Mouse (Mus musculus) hindbrain, postnatal 0 days (tissue): ENCODE measurements at regions not wholly inside any gene's neighbourhood (a gene's known extent, or its start where the extent isn't known, plus 50 kb on each side); places are given as distances from the start of the nearest gene placed in this dataset.

Source experiments
- ATAC-seq: fragments of 200-750 bp; cut with Nextera tagmentation; 2 replicates; pipeline ENCODE4 v1.8.0; 2017; ENCODE audit warnings: mild to moderate bottlenecking, moderate TSS enrichment, moderate library complexity
- DNase-seq: peaks from one replicate; pipeline ENCODE4 v3.0.0-alpha.2; 2015; ENCODE audit warnings: low spot score
- H3K27ac ChIP-seq: fragments of 300-500 bp; sonication (generic); 2 replicates; pipeline ENCODE4 v1.5.1; 2014; ENCODE audit warnings: mild to moderate bottlenecking
- H3K27me3 ChIP-seq: fragments of 300-500 bp; sonication (generic); 2 replicates; pipeline ENCODE4 v1.6.1; 2014; ENCODE audit warnings: low read length, mixed read lengths; ENCODE audit not compliant: insufficient read depth
- H3K36me3 ChIP-seq: fragments of 300-500 bp; sonication (generic); 2 replicates; pipeline ENCODE4 v1.6.1; 2014; ENCODE audit warnings: low read length, mixed read lengths; ENCODE audit not compliant: insufficient read depth
- H3K4me1 ChIP-seq: fragments of 300-500 bp; sonication (generic); 2 replicates; pipeline ENCODE4 v1.6.1; 2014; ENCODE audit warnings: antibody characterized with exemption, low read length, mixed read lengths; ENCODE audit not compliant: insufficient read depth
- H3K4me2 ChIP-seq: fragments of 300-500 bp; sonication (generic); 2 replicates; pipeline ENCODE4 v1.6.1; 2014; ENCODE audit warnings: low read depth, mild to moderate bottlenecking, low read length, moderate library complexity, mixed read lengths
- H3K4me3 ChIP-seq: fragments of 300-500 bp; sonication (generic); 2 replicates; pipeline ENCODE4 v1.5.1; 2014; ENCODE audit warnings: low read length
- H3K9ac ChIP-seq: fragments of 300-500 bp; sonication (generic); replicated peaks from 2 replicates; pipeline ENCODE4 v1.6.1; 2014; ENCODE audit warnings: mild to moderate bottlenecking, low read length, moderate library complexity, mixed read lengths
- H3K9me3 ChIP-seq: fragments of 300-500 bp; sonication (generic); 2 replicates; pipeline ENCODE4 v1.6.1; 2016; ENCODE audit warnings: low read length, mixed read lengths
- CTCF ChIP-seq: IDR thresholded peaks from 2 replicates; pipeline ENCODE4 v1.5.1; 2016; ENCODE audit warnings: antibody characterized with exemption, control low read depth, low read depth
- WGBS: fragments of 180-500 bp; shearing (Covaris S2); extraction: QIAGEN DNeasy Blood & Tissue Kit; methylation state at CpG from one replicate; pipeline ENCODE4 v1.1.7; 2014; 5-methylcytosine and 5-hydroxymethylcytosine counted together

- Histone ChIP-seq H3K36me3 (no peaks in the 10 kb centered on the region), H3K9ac (no peak overlapping the region), H3K27me3 (no peaks in the 10 kb centered on the region), H3K4me2 (no peak overlapping the region), H3K27ac (peak overlapping the region; percentile 38; the same call in 1 of the 2 replicates), H3K4me3 (no peak overlapping the region), H3K9me3 (0 out of 2 replicates have a peak, but pooled peaks cover 5% of the 10 kb centered on the region), H3K4me1 (peaks cover 22% of the 10 kb centered on the region)
- no peak for TF ChIP-seq CTCF
- WGBS: 30% methylated on average over 4 of the region's 4 CpGs
- ATAC-seq (no peak), DNase-seq (no peak)
Observed at GRCm38 (mm10) chr1:98192671-98193070, 97.2 kb upstream of the Pam start.

GRCm38 (mm10) chr1:98192044-98192484, 96.6 kb upstream of the Pam start:
- ATAC-seq (no peak), DNase-seq (peak; percentile 34)
- WGBS: 17% methylated on average over 8 of the region's 8 CpGs
- H3K4me1 ChIP-seq: peaks cover 22% of the 10 kb centered on the region
- H3K9ac ChIP-seq: no peak overlapping the region
- H3K36me3 ChIP-seq: no peaks in the 10 kb centered on the region
- H3K27me3 ChIP-seq: no peaks in the 10 kb centered on the region
- no peak for TF ChIP-seq CTCF
- 0 out of 2 replicates have a peak overlapping the region, but pooled peaks have one; percentile 14 for H3K4me2 ChIP-seq
- H3K4me3 ChIP-seq: no peak overlapping the region
- H3K9me3 ChIP-seq: 0 out of 2 replicates have a peak, but pooled peaks cover 5% of the 10 kb centered on the region
- H3K27ac ChIP-seq: peak overlapping the region; percentile 38

- 0 out of 2 replicates have a peak, but pooled peaks cover 5% of the 10 kb centered on the region for H3K9me3 ChIP-seq
- no peak overlapping the region for H3K4me2 ChIP-seq
- DNase-seq (peak; percentile 27), ATAC-seq (no peak)
- TF ChIP-seq CTCF: no peak
- H3K27ac ChIP-seq: peak overlapping the region; percentile 37; the same call in 1 of the 2 replicates
- 13% methylated on average over 2 of the region's 2 CpGs for WGBS
- peaks cover 22% of the 10 kb centered on the region for H3K4me1 ChIP-seq
- H3K9ac ChIP-seq: no peak overlapping the region
- H3K4me3 ChIP-seq: no peak overlapping the region
- H3K27me3 ChIP-seq: no peaks in the 10 kb centered on the region
- no peaks in the 10 kb centered on the region for H3K36me3 ChIP-seq
Observed at GRCm38 (mm10) chr1:98191331-98191730, 95.9 kb upstream of the Pam start.

GRCm38 (mm10) chr1:98190741-98191140, 95.3 kb upstream of the Pam start:
- H3K9ac ChIP-seq: no peak overlapping the region
- no peak overlapping the region for H3K4me2 ChIP-seq
- ATAC-seq (0 out of 2 replicates have a peak, but pooled peaks have one; percentile 11), DNase-seq (peak; percentile 46)
- 17% methylated on average over 6 of the region's 6 CpGs for WGBS
- no peak for TF ChIP-seq CTCF
- no peaks in the 10 kb centered on the region for H3K27me3 ChIP-seq
- H3K27ac ChIP-seq: peak overlapping the region; percentile 37; the same call in 1 of the 2 replicates
- H3K4me3 ChIP-seq: no peak overlapping the region
- no peaks in the 10 kb centered on the region for H3K36me3 ChIP-seq
- peaks cover 22% of the 10 kb centered on the region for H3K4me1 ChIP-seq
- H3K9me3 ChIP-seq: 0 out of 2 replicates have a peak, but pooled peaks cover 5% of the 10 kb centered on the region

GRCm38 (mm10) chr1:98189991-98190471, 94.6 kb upstream of the Pam start:
- Histone ChIP-seq H3K4me2 (no peak overlapping the region), H3K27ac (peak overlapping the region; percentile 56; the same call in 1 of the 2 replicates), H3K9me3 (0 out of 2 replicates have a peak, but pooled peaks cover 5% of the 10 kb centered on the region), H3K4me1 (peaks cover 22% of the 10 kb centered on the region), H3K4me3 (no peak overlapping the region), H3K36me3 (no peaks in the 10 kb centered on the region), H3K27me3 (no peaks in the 10 kb centered on the region), H3K9ac (no peak overlapping the region)
- peak; percentile 87 for DNase-seq
- WGBS: 4% methylated on average over 6 of the region's 6 CpGs
- ATAC-seq: peak; percentile 95
- TF ChIP-seq CTCF: no peak

GRCm38 (mm10) chr1:98180372-98180771, 84.9 kb upstream of the Pam start:
- H3K4me2 ChIP-seq: no peak overlapping the region
- H3K27me3 ChIP-seq: no peaks in the 10 kb centered on the region
- no peak overlapping the region for H3K4me3 ChIP-seq
- H3K4me1 ChIP-seq: no peaks in the 10 kb centered on the region
- WGBS: 19% methylated on average over 6 of the region's 6 CpGs
- H3K9me3 ChIP-seq: no peaks in the 10 kb centered on the region
- no peaks in the 10 kb centered on the region for H3K36me3 ChIP-seq
- no peak overlapping the region for H3K9ac ChIP-seq
- ATAC-seq (no peak), DNase-seq (no peak)
- H3K27ac ChIP-seq: no peak overlapping the region
- TF ChIP-seq CTCF: no peak

GRCm38 (mm10) chr1:98179030-98179429, 83.6 kb upstream of the Pam start:
- Histone ChIP-seq H3K4me2 (no peak overlapping the region), H3K4me1 (no peaks in the 10 kb centered on the region), H3K9me3 (no peaks in the 10 kb centered on the region), H3K9ac (no peak overlapping the region), H3K36me3 (no peaks in the 10 kb centered on the region), H3K27me3 (no peaks in the 10 kb centered on the region), H3K4me3 (no peak overlapping the region), H3K27ac (no peak overlapping the region)
- peak; percentile 71 for TF ChIP-seq CTCF
- ATAC-seq (0 out of 2 replicates have a peak, but pooled peaks have one; percentile 53), DNase-seq (peak; percentile 32)
- whole genome bisulfite sequencing: 36% methylated on average over 1 of the region's 1 CpGs
